ENCODE assay signal across 24 mouse cellular contexts in the genomic region with DNA sequence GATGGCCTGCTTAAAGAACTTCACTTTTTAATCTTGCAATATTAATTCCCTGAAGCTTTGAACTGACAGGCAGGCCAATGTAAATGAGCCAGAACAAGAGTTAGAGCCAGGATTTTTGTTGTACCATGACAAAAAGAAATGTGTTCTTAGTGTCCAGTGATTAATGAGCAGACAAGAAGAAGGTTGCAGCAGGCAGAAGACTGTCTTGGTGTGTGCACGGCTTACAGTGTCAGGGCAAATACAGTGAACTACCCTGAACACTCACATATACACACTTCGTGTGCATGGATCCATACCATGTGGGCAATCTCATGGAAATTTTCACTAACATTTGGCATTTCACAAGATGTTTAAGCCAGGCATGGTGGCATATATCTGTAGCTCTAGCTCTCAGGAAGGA.
"Had no signal": no experiment of that assay in that cellular context is flagged by ENCODE, and none has a peak within 500 bp of the region (broad histone marks: within the 10 kb centered on the region; RNA-seq: fewer than 3 reads in every experiment).

No protein-coding gene starts in this region.

- H3K27ac ChIP-seq: heart, adult 2 months; heart, embryonic 13.5 days; heart, embryonic 15.5 days; hindbrain, embryonic 13.5 days; hindbrain, embryonic 15.5 days; hindbrain, postnatal 0 days; kidney, embryonic 15.5 days; kidney, postnatal 0 days; limb, embryonic 13.5 days; limb, embryonic 15.5 days had no signal

- H3K9me3 ChIP-seq: heart, embryonic 13.5 days; heart, embryonic 15.5 days; hindbrain, embryonic 13.5 days; hindbrain, embryonic 15.5 days; kidney, embryonic 15.5 days; limb, embryonic 13.5 days; limb, embryonic 15.5 days had no signal

- DNase-seq: gastrocnemius, postnatal 14 days; gastrocnemius, postnatal 36 days; heart, adult 2 months; heart, postnatal 14 days; heart, postnatal 36 days; kidney, adult 11 months; kidney, adult 2 months; kidney, adult 9 months; kidney, postnatal 14 days; kidney, postnatal 36 days; layer of hippocampus, adult 9-11 months; layer of hippocampus, postnatal 36 days; left cerebral cortex, postnatal 4 days had no signal

- H3K4me3 ChIP-seq: heart, adult 2 months; heart, embryonic 13.5 days; heart, embryonic 15.5 days; hindbrain, embryonic 13.5 days; hindbrain, embryonic 15.5 days; kidney, embryonic 15.5 days; limb, embryonic 13.5 days; limb, embryonic 15.5 days had no signal

- H3K4me2 ChIP-seq: heart, embryonic 11.5 days; heart, embryonic 13.5 days; heart, embryonic 15.5 days; hindbrain, embryonic 13.5 days; hindbrain, embryonic 15.5 days; kidney, embryonic 15.5 days; limb, embryonic 13.5 days; limb, embryonic 15.5 days had no signal

- H3K36me3 ChIP-seq: heart, embryonic 13.5 days; heart, embryonic 15.5 days; hindbrain, embryonic 13.5 days; hindbrain, embryonic 15.5 days; kidney, embryonic 15.5 days; limb, embryonic 13.5 days; limb, embryonic 15.5 days had no signal

- H3K4me1 ChIP-seq: heart, embryonic 15.5 days; hindbrain, embryonic 13.5 days; hindbrain, embryonic 15.5 days; kidney, embryonic 15.5 days; limb, embryonic 15.5 days had no signal

- H3K27me3 ChIP-seq: heart, embryonic 13.5 days; heart, embryonic 15.5 days; hindbrain, embryonic 13.5 days; hindbrain, embryonic 15.5 days; kidney, embryonic 15.5 days; limb, embryonic 13.5 days; limb, embryonic 15.5 days had no signal

- ATAC-seq: hindbrain, postnatal 0 days; intestine, embryonic 16.5 days had no signal

- H3K9ac ChIP-seq: heart, embryonic 13.5 days; heart, embryonic 15.5 days; hindbrain, embryonic 13.5 days; hindbrain, embryonic 15.5 days; kidney, embryonic 15.5 days; limb, embryonic 13.5 days; limb, embryonic 15.5 days had no signal
